Mouse (Mus musculus) inflammation-experienced regulatory T-cells (primary cell): ENCODE measurements around the gene Prtn3. TPM values are rescaled to one million over a fixed set of nuclear protein-coding genes. Genes with fewer than 3 reads are reported as not detected.

Experiments used
- polyA plus RNA-seq, 2 experiments: library from polyadenylated mRNA; unstranded; fragments of 100-300 nt; shearing (Covaris generic); gene quantifications; one replicate each; pipeline ENCODE4 v1.2.1; 2017

Gene Prtn3
- under 1 TPM in 1 of 2 experiments, not detected in 1; 0.34 TPM for polyA plus RNA-seq

GRCm38 (mm10) chr10:79874290-79874862, at the start of gene Prtn3, which contains the start of gene Plppr3:
Gene Prtn3, plus strand, starts transcription at chr10:79874476.
Gene Plppr3, minus strand, starts transcription at chr10:79874634.

GRCm38 (mm10) chr10:79853860-79854795, 20.1 kb upstream of the Prtn3 start, which contains the start of gene Ptbp1:
Gene Ptbp1, plus strand, starts transcription at chr10:79854427.

GRCm38 (mm10) chr10:79886054-79886453, 11.8 kb downstream of the Prtn3 start, which contains the start of gene Elane:
Gene Elane, plus strand, starts transcription at chr10:79886247.

GRCm38 (mm10) chr10:79890670-79891069, 16.4 kb downstream of the Prtn3 start, which contains the start of gene Cfd:
Gene Cfd, plus strand, starts transcription at chr10:79890853.

GRCm38 (mm10) chr10:79908167-79909091, 34.2 kb downstream of the Prtn3 start, which contains the start of gene Med16:
Gene Med16, minus strand, starts transcription at chr10:79908923.

GRCm38 (mm10) chr10:79910556-79910955, 36.3 kb downstream of the Prtn3 start, which contains the start of gene Gm26602:
Gene Gm26602, plus strand, starts transcription at chr10:79910856.

GRCm38 (mm10) chr10:79916808-79917531, 42.7 kb downstream of the Prtn3 start, which contains the start of gene Kiss1r:
Gene Kiss1r, plus strand, starts transcription at chr10:79916971.

GRCm38 (mm10) chr10:79920958-79921535, 46.8 kb downstream of the Prtn3 start, which contains the start of gene R3hdm4:
Gene R3hdm4, minus strand, starts transcription at chr10:79921208.

GRCm38 (mm10) chr10:79926491-79927323, 52.4 kb downstream of the Prtn3 start, which contains the start of gene Arid3a:
Gene Arid3a, plus strand, starts transcription at chr10:79927043.

Other genes with a start within 250 kb of the Prtn3 start
- gene Shc2, start 236.6 kb upstream of the Prtn3 start, polyA plus RNA-seq: under 1 TPM in 1 of 2 experiments, not detected in 1; 0.30 TPM
- not detected for gene Odf3l2, start 228.7 kb upstream of the Prtn3 start, polyA plus RNA-seq
- 1 to 10 TPM in 1 of 2 experiments, not detected in 1; 1.6 TPM for gene Madcam1, start 209.9 kb upstream of the Prtn3 start, polyA plus RNA-seq
- 10 to 100 TPM; 40.8 to 60.9 TPM for gene Tpgs1, start 205.1 kb upstream of the Prtn3 start, polyA plus RNA-seq
- gene Cdc34, start 192.3 kb upstream of the Prtn3 start, polyA plus RNA-seq: 10 to 100 TPM; 87.7 to 88.0 TPM
- gene Gzmm, start 185.5 kb upstream of the Prtn3 start, polyA plus RNA-seq: 1 to 10 TPM; 1.1 to 3.0 TPM
- gene Bsg, start 170.0 kb upstream of the Prtn3 start, polyA plus RNA-seq: 100 to 1,000 TPM; 235 to 253 TPM
- gene Hcn2, start 157.8 kb upstream of the Prtn3 start, polyA plus RNA-seq: under 1 TPM in 1 of 2 experiments, not detected in 1; 0.13 TPM
- 10 to 100 TPM; 41.3 to 47.1 TPM for gene Polrmt, start 127.9 kb upstream of the Prtn3 start, polyA plus RNA-seq
- under 1 TPM; 0.12 to 0.55 TPM for gene Fgf22, start 119.4 kb upstream of the Prtn3 start, polyA plus RNA-seq
- gene Rnf126, start 107.5 kb upstream of the Prtn3 start, polyA plus RNA-seq: 10 to 100 TPM; 47.4 to 52.3 TPM
- under 1 TPM; 0.13 to 0.51 TPM for gene Fstl3, start 97.2 kb upstream of the Prtn3 start, polyA plus RNA-seq
- not detected for gene Prss57, start 83.5 kb upstream of the Prtn3 start, polyA plus RNA-seq
- 1 to 10 TPM in 1 of 2 experiments, under 1 TPM in 1; 0.76 to 4.9 TPM for gene Palm, start 80.9 kb upstream of the Prtn3 start, polyA plus RNA-seq
- 1 to 10 TPM in 1 of 2 experiments, not detected in 1; 2.1 TPM for gene Misp, start 53.5 kb upstream of the Prtn3 start, polyA plus RNA-seq
- 100 to 1,000 TPM; 239 to 286 TPM for gene Ptbp1, start 20.0 kb upstream of the Prtn3 start, polyA plus RNA-seq
- gene Plppr3, start 158 bp downstream of the Prtn3 start, polyA plus RNA-seq: 1 to 10 TPM; 2.7 to 4.4 TPM
- gene Elane, start 11.8 kb downstream of the Prtn3 start, polyA plus RNA-seq: not detected
- not detected for gene Cfd, start 16.4 kb downstream of the Prtn3 start, polyA plus RNA-seq
- 10 to 100 TPM; 30.5 to 30.7 TPM for gene Med16, start 34.4 kb downstream of the Prtn3 start, polyA plus RNA-seq
- 10 to 100 TPM; 10.9 to 15.4 TPM for gene Gm26602, start 36.4 kb downstream of the Prtn3 start, polyA plus RNA-seq
- under 1 TPM; 0.09 to 0.57 TPM for gene Kiss1r, start 42.5 kb downstream of the Prtn3 start, polyA plus RNA-seq
- gene R3hdm4, start 46.7 kb downstream of the Prtn3 start, polyA plus RNA-seq: 100 to 1,000 TPM; 160 to 181 TPM
- gene Arid3a, start 52.6 kb downstream of the Prtn3 start, polyA plus RNA-seq: 1 to 10 TPM; 6.9 to 8.9 TPM
- 10 to 100 TPM; 63.3 to 64.9 TPM for gene Wdr18, start 85.7 kb downstream of the Prtn3 start, polyA plus RNA-seq
- gene Grin3b, start 96.2 kb downstream of the Prtn3 start, polyA plus RNA-seq: under 1 TPM; 0.10 to 0.83 TPM
- gene Tmem259, start 109.9 kb downstream of the Prtn3 start, polyA plus RNA-seq: 10 to 100 TPM; 22.6 to 30.0 TPM
- 100 to 1,000 TPM; 843 to 967 TPM for gene Cnn2, start 114.1 kb downstream of the Prtn3 start, polyA plus RNA-seq
- gene Abca7, start 122.0 kb downstream of the Prtn3 start, polyA plus RNA-seq: 10 to 100 TPM; 49.6 to 55.9 TPM
- gene Arhgap45, start 142.2 kb downstream of the Prtn3 start, polyA plus RNA-seq: 100 to 1,000 TPM; 728 to 884 TPM
- gene Polr2e, start 165.3 kb downstream of the Prtn3 start, polyA plus RNA-seq: 100 to 1,000 TPM; 196 TPM
- 100 to 1,000 TPM; 386 to 437 TPM for gene Gpx4, start 172.7 kb downstream of the Prtn3 start, polyA plus RNA-seq
- 10 to 100 TPM; 60.6 to 60.7 TPM for gene Sbno2, start 231.1 kb downstream of the Prtn3 start, polyA plus RNA-seq
- gene Stk11, start 241.3 kb downstream of the Prtn3 start, polyA plus RNA-seq: 10 to 100 TPM; 27.4 to 49.1 TPM